Mouse (Mus musculus) Muller cell, postnatal 12 days (primary cell): Measurements from ENCODE around the gene Nme4.
A peak's percentile ranks its signal among the peaks of the same experiment; 100 is the strongest.

Source experiments
- DNase-seq: peaks from one replicate; pipeline ENCODE4 v3.0.0-alpha.2; 2015; ENCODE audit errors: inconsistent ontology term

The Nme4 gene

GRCm38 (mm10) chr17:26066488-26067020 is 28.8 kb downstream of the Nme4 start:
- DNase-seq: no peak

- DNase-seq: no peak
Observed at GRCm38 (mm10) chr17:26064916-26065315, 30.5 kb downstream of the Nme4 start.

GRCm38 (mm10) chr17:26057787-26058567 is 37.4 kb downstream of the Nme4 start:
- no peak for DNase-seq

- no peak for DNase-seq
Observed at GRCm38 (mm10) chr17:26057278-26057677, 38.1 kb downstream of the Nme4 start.

DNA sequence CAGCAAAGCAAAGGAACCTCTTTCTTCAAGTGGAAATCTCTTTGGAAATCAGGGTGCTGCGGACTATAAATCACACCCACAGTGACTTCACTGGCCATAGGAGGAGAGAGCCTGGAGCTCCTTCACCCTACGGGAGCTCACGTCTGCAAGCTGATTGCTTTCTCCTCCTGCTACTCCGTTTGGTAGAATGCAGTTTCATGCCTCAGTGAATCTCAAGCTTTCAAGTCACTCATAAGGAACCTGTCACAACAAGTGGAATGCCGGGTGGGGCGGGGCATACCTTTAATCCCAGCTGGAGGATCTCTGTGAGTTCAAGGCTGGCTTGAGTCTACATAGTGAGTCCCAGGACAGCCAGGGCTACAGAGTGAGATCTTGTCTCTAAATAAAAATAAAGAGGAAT is 40.2 kb downstream of the Nme4 start:
- DNase-seq: no peak

- DNase-seq: no peak
Observed at GRCm38 (mm10) chr17:26054133-26054845, 41.1 kb downstream of the Nme4 start.

DNA sequence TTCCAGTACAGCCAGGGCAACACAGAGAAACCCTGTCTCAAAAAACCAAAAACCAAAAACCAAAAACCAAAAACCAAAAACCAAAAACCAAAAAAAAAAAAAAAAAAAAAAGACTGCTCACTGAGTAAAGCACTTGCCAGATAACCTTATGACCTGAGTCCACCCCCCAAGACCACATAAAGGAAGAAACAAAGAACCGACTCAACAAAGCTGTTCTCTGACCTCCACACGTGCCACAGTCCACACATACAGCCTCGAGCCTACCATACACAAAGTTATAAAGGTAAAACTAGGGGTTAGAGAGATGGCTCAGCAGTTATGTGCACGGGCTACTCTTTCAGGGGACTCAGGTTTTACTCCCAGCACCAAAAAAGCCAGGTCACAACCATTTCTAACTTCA is 42.7 kb downstream of the Nme4 start:
- DNase-seq: no peak

DNA sequence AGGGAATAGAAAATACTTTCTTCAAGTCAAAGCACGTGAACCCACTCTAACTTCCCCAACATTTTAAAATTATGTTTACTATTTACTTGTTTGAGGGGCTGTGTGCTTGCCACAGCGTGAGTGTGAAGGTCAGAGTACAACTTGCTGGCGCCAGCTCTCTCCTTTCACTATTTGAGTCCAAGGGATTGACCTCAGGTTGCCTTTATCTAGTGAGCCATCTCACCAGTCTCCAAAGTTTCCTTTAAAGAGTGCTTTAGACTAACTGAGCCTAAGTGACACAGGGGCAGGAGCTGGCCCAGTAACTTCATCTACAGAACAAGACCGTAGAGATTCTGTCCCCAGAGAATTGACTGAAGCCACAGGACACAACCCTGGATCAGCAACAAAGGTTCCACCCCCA is 43.3 kb downstream of the Nme4 start:
- DNase-seq: no peak

DNA sequence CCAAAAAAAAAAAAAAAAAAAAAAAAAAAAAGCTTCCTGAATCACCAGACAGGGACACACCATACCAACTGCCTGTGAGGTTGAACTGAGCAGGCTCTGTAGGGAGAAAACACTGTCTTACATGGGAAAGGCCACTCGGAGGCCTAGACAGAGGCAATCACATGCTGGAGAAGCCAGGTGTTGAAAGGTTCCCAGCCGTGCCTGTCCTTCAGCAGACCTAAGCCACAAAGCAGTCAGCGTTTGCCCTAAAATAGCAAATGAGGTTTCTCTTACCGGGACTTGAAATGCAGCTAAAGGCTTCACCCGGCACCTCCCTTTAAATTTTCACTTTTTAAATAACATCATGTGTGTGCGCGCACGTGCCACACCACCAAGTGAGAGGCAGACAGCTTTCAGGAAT is 47.3 kb downstream of the Nme4 start:
- DNase-seq: no peak

GRCm38 (mm10) chr17:26046253-26046997 is 49.0 kb downstream of the Nme4 start:
- no peak for DNase-seq

GRCm38 (mm10) chr17:26045285-26045684 is 50.1 kb downstream of the Nme4 start:
- DNase-seq: peak; percentile 21

DNA sequence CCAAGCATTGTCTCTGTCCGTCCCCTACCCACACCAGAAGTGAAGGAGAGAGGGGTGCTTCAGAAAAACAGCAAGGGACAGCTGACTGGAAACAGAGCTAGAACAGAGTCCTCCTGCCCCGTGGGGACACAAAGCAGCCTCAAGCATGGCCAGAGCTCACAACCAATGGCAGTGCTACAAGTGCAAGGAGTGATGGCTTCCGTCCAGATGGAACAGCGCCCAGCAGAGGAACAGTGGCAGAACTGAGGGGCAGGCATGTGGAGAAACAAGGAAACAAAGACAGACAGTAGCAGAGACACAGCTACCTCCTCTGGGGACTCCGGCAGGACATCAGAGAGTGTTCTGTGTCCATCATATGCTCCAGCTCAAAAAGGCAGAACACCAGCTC is 52.2 kb downstream of the Nme4 start:
- peak; percentile 90 for DNase-seq

- DNase-seq: no peak
Observed at GRCm38 (mm10) chr17:26042599-26043248, 52.7 kb downstream of the Nme4 start.
